Mouse (Mus musculus) midbrain, embryonic 15.5 days (tissue): ENCODE measurements around the gene Gm21962. TPM values are rescaled to one million over a fixed set of nuclear protein-coding genes. Genes with fewer than 3 reads are reported as not detected.

Experiments
- ATAC-seq: fragments of 200-750 bp; cut with Nextera tagmentation; replicated peaks from 2 replicates; pipeline ENCODE4 v1.8.0; 2017; ENCODE audit warnings: moderate TSS enrichment
- H3K27ac ChIP-seq: fragments of 300-500 bp; sonication (generic); 2 replicates; pipeline ENCODE4 v1.5.1; 2015; ENCODE audit warnings: mild to moderate bottlenecking, inconsistent platforms
- H3K27me3 ChIP-seq: fragments of 300-500 bp; sonication (generic); replicated peaks from 2 replicates; pipeline ENCODE4 v1.6.1; 2015; ENCODE audit warnings: inconsistent platforms
- H3K36me3 ChIP-seq: fragments of 300-500 bp; sonication (generic); replicated peaks from 2 replicates; pipeline ENCODE4 v1.6.1; 2015; ENCODE audit warnings: inconsistent platforms
- H3K4me1 ChIP-seq: fragments of 300-500 bp; sonication (generic); 2 replicates; pipeline ENCODE4 v1.6.1; 2015; ENCODE audit warnings: inconsistent platforms
- H3K4me2 ChIP-seq: fragments of 300-500 bp; sonication (generic); 2 replicates; pipeline ENCODE4 v1.6.1; 2015; ENCODE audit warnings: inconsistent platforms, mild to moderate bottlenecking, moderate library complexity
- H3K4me3 ChIP-seq: fragments of 300-500 bp; sonication (generic); 2 replicates; pipeline ENCODE4 v1.5.1; 2015; ENCODE audit warnings: mild to moderate bottlenecking, inconsistent platforms
- H3K9ac ChIP-seq: fragments of 300-500 bp; sonication (generic); 2 replicates; pipeline ENCODE4 v1.6.1; 2015; ENCODE audit warnings: mild to moderate bottlenecking, inconsistent platforms
- H3K9me3 ChIP-seq: fragments of 300-500 bp; sonication (generic); 2 replicates; pipeline ENCODE4 v1.6.1; 2016; ENCODE audit warnings: inconsistent platforms
- WGBS: fragments of 180-500 bp; shearing (Covaris S2); methylation state at CpG from one replicate; pipeline ENCODE4 v1.1.7; 2015; ENCODE audit warnings: mixed read lengths; 5-methylcytosine and 5-hydroxymethylcytosine counted together
- polyA plus RNA-seq: library from polyadenylated mRNA; unstranded; fragments of >200 nt; fragmentation: Nextera tagmentation; extraction: Ambion mirVana; gene quantifications from 2 replicates; pipeline ENCODE4 v1.2.1, GENCODE M21; 2015

Gene Gm21962
- polyA plus RNA-seq, 1 experiment from 2014 or later = not detected

GRCm38 (mm10) chr3:137647427-137648100 lies 23.8 kb upstream of the Gm21962 start:
- Histone ChIP-seq H3K4me2 (no peak overlapping the region), H3K9me3 (no peaks in the 10 kb centered on the region), H3K4me3 (no peak overlapping the region), H3K36me3 (no peaks in the 10 kb centered on the region), H3K4me1 (no peaks in the 10 kb centered on the region), H3K27ac (no peak overlapping the region), H3K27me3 (no peaks in the 10 kb centered on the region), H3K9ac (no peak overlapping the region)
- WGBS = 56% methylated on average over 12 of the region's 12 CpGs
- ATAC-seq = no peak

GRCm38 (mm10) chr3:137649112-137649511 lies 22.2 kb upstream of the Gm21962 start:
- Histone ChIP-seq H3K9ac (no peak overlapping the region), H3K4me2 (no peak overlapping the region), H3K9me3 (no peaks in the 10 kb centered on the region), H3K4me3 (no peak overlapping the region), H3K27ac (no peak overlapping the region), H3K27me3 (no peaks in the 10 kb centered on the region), H3K4me1 (no peaks in the 10 kb centered on the region), H3K36me3 (no peaks in the 10 kb centered on the region)
- 36% methylated on average over 5 of the region's 5 CpGs for WGBS
- ATAC-seq = no peak

DNA sequence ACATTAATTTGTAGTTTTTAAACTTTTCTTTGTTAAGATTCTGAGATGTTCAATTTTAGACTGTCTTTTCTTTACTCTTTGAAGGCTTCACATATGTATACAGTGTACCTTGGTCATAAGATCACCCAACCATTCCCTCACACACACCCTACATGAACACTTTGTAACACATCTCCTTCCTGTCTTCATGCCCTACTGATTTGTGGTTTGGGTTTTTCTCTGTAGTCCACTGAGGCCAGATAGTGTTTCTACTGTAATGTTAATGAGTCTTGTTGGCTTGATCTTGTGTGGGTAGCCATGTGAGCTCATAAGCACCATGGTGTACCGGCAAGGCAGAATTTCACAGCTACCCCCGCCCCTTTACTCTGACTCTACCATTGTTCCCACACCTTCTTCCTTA lies 18.5 kb upstream of the Gm21962 start:
- H3K27ac ChIP-seq = no peak overlapping the region
- no peak overlapping the region for H3K4me2 ChIP-seq
- no peaks in the 10 kb centered on the region for H3K36me3 ChIP-seq
- WGBS = 85% methylated on average over 2 of the region's 2 CpGs
- no peaks in the 10 kb centered on the region for H3K4me1 ChIP-seq
- H3K9me3 ChIP-seq = no peaks in the 10 kb centered on the region
- no peaks in the 10 kb centered on the region for H3K27me3 ChIP-seq
- H3K9ac ChIP-seq = no peak overlapping the region
- no peak overlapping the region for H3K4me3 ChIP-seq
- no peak for ATAC-seq

- ATAC-seq = peak; percentile 25; the same call in 1 of the 2 replicates
- H3K4me2 ChIP-seq = no peak overlapping the region
- 15% methylated on average over 3 of the region's 3 CpGs for WGBS
Measured at GRCm38 (mm10) chr3:137680923-137681322, 9.6 kb downstream of the Gm21962 start.

DNA sequence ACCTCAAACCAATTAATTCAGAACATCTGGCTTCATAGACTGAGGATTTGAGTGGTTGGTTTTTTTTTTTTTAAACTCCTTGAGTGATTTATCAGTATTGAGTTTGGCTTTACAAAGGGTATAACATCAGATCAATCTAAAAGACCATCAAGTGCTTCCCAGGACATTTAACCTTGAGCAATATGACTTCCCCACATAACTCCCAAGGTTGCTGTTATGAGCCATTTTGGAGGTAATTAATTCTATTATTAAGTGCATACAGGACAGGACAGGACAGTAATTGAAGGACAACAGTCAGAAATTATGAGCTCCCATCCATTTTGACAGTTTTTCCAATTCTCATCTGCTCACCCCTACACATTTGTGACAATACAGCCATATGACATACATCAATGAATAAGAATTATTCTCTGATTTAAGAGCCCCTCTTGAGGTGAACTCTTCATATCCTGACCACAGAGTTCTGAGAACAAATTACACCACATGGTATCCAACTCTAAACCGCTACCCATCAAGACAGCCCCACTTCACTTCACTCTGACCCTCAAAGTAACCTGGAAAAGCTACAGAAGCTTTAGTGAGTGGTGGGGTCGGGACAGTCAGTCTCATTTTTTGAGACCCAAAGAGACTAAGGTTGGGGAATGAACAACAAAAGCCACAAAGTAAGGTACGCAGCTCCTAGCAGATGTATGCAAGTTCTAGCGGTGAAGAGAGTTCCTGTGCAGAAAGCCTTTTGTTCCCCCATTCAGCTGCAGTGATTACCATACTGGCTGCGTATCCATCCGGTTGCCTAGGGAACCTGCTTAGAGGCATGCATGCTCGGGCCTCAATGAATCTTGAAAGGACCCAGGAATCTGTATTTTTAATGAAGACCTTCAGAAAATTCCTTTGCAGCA lies 11.8 kb downstream of the Gm21962 start:
- Histone ChIP-seq H3K4me2 (peak overlapping the region; percentile 25), H3K9ac (no peak overlapping the region), H3K4me3 (no peak overlapping the region), H3K4me1 (peaks cover 19% of the 10 kb centered on the region), H3K27me3 (no peaks in the 10 kb centered on the region), H3K27ac (peak overlapping the region; percentile 73), H3K36me3 (no peaks in the 10 kb centered on the region), H3K9me3 (no peaks in the 10 kb centered on the region)
- WGBS = 4% methylated on average over 7 of the region's 7 CpGs
- peak; percentile 98 for ATAC-seq

More at GRCm38 (mm10) chr3:137680923-137681322, 9.6 kb downstream of the Gm21962 start:
- Histone ChIP-seq H3K9ac (no peak overlapping the region), H3K4me1 (peaks cover 19% of the 10 kb centered on the region), H3K9me3 (no peaks in the 10 kb centered on the region), H3K27ac (no peak overlapping the region), H3K4me3 (no peak overlapping the region), H3K27me3 (no peaks in the 10 kb centered on the region), H3K36me3 (no peaks in the 10 kb centered on the region)

- ATAC-seq = peak; percentile 82
- Histone ChIP-seq H3K9me3 (no peaks in the 10 kb centered on the region), H3K4me3 (no peak overlapping the region), H3K27me3 (no peaks in the 10 kb centered on the region), H3K4me2 (peak overlapping the region; percentile 25), H3K36me3 (no peaks in the 10 kb centered on the region), H3K9ac (no peak overlapping the region), H3K4me1 (peaks cover 19% of the 10 kb centered on the region), H3K27ac (peak overlapping the region; percentile 73)
- WGBS = 6% methylated on average over 6 of the region's 6 CpGs
Measured at GRCm38 (mm10) chr3:137683807-137684403, 12.6 kb downstream of the Gm21962 start.

- H3K9ac ChIP-seq = no peak overlapping the region
- H3K9me3 ChIP-seq = no peaks in the 10 kb centered on the region
- ATAC-seq = no peak
- H3K4me1 ChIP-seq = peaks cover 15% of the 10 kb centered on the region
- no peaks in the 10 kb centered on the region for H3K36me3 ChIP-seq
- H3K27ac ChIP-seq = no peak overlapping the region
- H3K4me3 ChIP-seq = no peak overlapping the region
- no peak overlapping the region for H3K4me2 ChIP-seq
- WGBS = 99% methylated on average over 2 of the region's 2 CpGs
- H3K27me3 ChIP-seq = no peaks in the 10 kb centered on the region
Measured at GRCm38 (mm10) chr3:137686932-137687331, 15.6 kb downstream of the Gm21962 start.

GRCm38 (mm10) chr3:137691503-137691902 lies 20.2 kb downstream of the Gm21962 start:
- ATAC-seq = no peak
- no peaks in the 10 kb centered on the region for H3K9me3 ChIP-seq
- H3K9ac ChIP-seq = no peak overlapping the region
- no peaks in the 10 kb centered on the region for H3K27me3 ChIP-seq
- H3K27ac ChIP-seq = no peak overlapping the region
- H3K36me3 ChIP-seq = no peaks in the 10 kb centered on the region
- no peak overlapping the region for H3K4me2 ChIP-seq
- H3K4me3 ChIP-seq = no peak overlapping the region
- no peaks in the 10 kb centered on the region for H3K4me1 ChIP-seq

DNA sequence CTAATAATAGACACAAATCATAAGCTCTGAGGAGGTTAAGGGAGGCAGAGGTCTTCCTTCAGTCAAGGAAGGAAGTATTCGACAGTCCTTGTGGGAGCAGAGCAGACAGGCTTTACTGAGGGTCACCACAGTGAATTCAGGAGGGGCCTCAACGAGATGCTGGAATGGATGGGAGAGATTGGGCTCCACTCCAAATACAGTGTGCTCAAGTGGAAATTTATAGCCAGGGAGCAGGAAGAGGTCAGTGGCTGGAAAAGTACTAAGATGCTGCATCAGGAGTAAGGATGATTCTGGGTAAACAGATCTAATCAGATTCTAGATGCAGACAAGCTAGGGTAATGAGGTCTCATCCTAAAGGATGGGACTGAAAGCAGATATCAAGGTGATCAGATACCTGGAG lies 44.6 kb downstream of the Gm21962 start:
- no peak overlapping the region for H3K4me2 ChIP-seq
- no peak overlapping the region for H3K27ac ChIP-seq
- 57% methylated on average over 2 of the region's 2 CpGs for WGBS
- no peak overlapping the region for H3K4me3 ChIP-seq
- H3K27me3 ChIP-seq = no peaks in the 10 kb centered on the region
- ATAC-seq = no peak
- H3K36me3 ChIP-seq = no peaks in the 10 kb centered on the region
- no peaks in the 10 kb centered on the region for H3K4me1 ChIP-seq
- no peak overlapping the region for H3K9ac ChIP-seq
- no peaks in the 10 kb centered on the region for H3K9me3 ChIP-seq

DNA sequence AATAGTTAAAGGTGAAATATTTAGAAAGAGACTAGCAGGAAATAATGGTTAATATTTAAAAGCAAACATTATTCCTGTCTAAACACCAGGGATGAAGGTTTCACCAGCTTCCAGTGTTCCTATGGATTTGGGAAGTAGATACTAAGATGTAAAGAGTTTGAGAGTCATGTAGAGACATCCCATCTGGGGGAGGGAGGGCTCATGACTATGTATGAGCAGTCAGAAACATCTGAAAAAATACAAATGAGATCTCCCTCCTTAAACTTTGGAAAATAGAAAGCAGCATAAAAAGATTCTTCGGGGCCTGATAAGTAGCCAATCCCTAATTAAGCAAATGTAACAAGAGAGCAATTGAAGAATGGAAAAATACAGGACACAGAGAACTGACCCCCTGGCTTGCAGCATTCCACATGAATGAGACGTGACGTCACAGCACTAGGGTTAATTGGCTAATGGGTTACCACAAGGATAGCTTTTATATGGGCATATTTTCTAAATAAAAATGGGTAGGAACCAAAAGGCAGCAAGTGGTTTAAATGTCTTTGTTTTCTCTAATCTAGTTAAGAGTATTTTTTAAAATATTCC lies 45.3 kb downstream of the Gm21962 start:
- Histone ChIP-seq H3K4me1 (no peaks in the 10 kb centered on the region), H3K27me3 (no peaks in the 10 kb centered on the region), H3K9ac (no peak overlapping the region), H3K36me3 (no peaks in the 10 kb centered on the region), H3K4me3 (no peak overlapping the region), H3K9me3 (no peaks in the 10 kb centered on the region), H3K4me2 (no peak overlapping the region), H3K27ac (no peak overlapping the region)
- ATAC-seq = no peak
- WGBS = 41% methylated on average over 3 of the region's 3 CpGs
